Mouse (Mus musculus) myocyte (in vitro differentiated cells): ENCODE measurements around the gene Rap1gap2.

ENCODE experiments used
- CEBPB ChIP-seq: IDR thresholded peaks from 2 replicates; pipeline ENCODE4 v1.6.1; 2011; ENCODE audit warnings: mild to moderate bottlenecking, moderate library complexity; ENCODE audit not compliant: poor library complexity, insufficient read depth, severe bottlenecking
- MAX ChIP-seq: IDR thresholded peaks from one replicate; pipeline ENCODE4 v1.6.1; 2011; ENCODE audit warnings: low read depth, mild to moderate bottlenecking, control low read depth
- MYOG ChIP-seq, 3 experiments: IDR thresholded peaks; one replicate each; pipeline ENCODE4 v1.6.1; 2011; ENCODE audit warnings: control low read depth in 2 of 3, low read depth in 2 of 3, mild to moderate bottlenecking in 2 of 3; ENCODE audit not compliant: insufficient read length in 2 of 3, control insufficient read depth in 1 of 3, insufficient read depth in 1 of 3
- POLR2A ChIP-seq: IDR thresholded peaks from one replicate; pipeline ENCODE4 v1.6.1; 2011; ENCODE audit warnings: low read depth, mild to moderate bottlenecking, control low read depth, moderate library complexity; ENCODE audit not compliant: insufficient read length
- POLR2AphosphoS2 ChIP-seq: IDR thresholded peaks from one replicate; pipeline ENCODE4 v1.6.1; 2011; ENCODE audit warnings: low read depth, control low read depth; ENCODE audit not compliant: insufficient read length
- SRF ChIP-seq: IDR thresholded peaks from one replicate; pipeline ENCODE4 v1.6.1; 2011; ENCODE audit warnings: low read depth; ENCODE audit not compliant: control insufficient read depth, insufficient read length
- TCF12 ChIP-seq: IDR thresholded peaks from one replicate; pipeline ENCODE4 v1.6.1; 2011; ENCODE audit warnings: mild to moderate bottlenecking, control low read depth; ENCODE audit not compliant: poor library complexity, insufficient read depth, severe bottlenecking
- TCF3 ChIP-seq: IDR thresholded peaks from one replicate; pipeline ENCODE4 v1.6.1; 2011; ENCODE audit warnings: low read depth, control low read depth; ENCODE audit not compliant: insufficient read length
- USF1 ChIP-seq: IDR thresholded peaks from one replicate; pipeline ENCODE4 v1.6.1; 2011; ENCODE audit warnings: low read depth, mild to moderate bottlenecking, control low read depth, moderate library complexity

DNA sequence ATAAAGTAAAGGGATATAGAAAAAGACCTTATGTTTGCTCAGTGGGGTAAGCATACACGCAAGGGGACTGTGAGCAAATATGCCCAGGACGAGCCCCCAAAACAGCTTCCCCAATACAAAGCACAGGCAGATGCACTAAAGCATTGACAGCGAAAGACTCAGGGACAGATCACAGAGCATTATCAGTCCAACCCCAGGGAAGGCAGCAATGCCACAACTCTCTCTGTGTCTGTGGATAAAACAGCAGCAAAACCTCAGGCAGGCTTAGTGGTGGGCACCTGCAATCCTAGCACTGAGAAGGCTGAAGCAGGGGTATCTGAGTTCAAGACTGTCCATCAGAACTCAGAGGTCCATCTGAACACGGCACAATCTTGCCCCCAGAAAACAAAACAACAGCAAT lies 73.4 kb downstream of the Rap1gap2 start:
- TF ChIP-seq TCF3 = no peak
- TF ChIP-seq POLR2A = no peak
- no peak for TF ChIP-seq USF1
- TF ChIP-seq MYOG (IDR thresholded peaks at IDR 0.05; ENCODE audit: control insufficient read depth in 1 of 3, insufficient read depth in 1 of 3, insufficient read length in 2 of 3, low read depth in 2 of 3) = no peak
- TF ChIP-seq POLR2AphosphoS2 = no peak
- TF ChIP-seq TCF12 = no peak
- no peak for TF ChIP-seq MAX
- TF ChIP-seq SRF = no peak
- no peak for TF ChIP-seq CEBPB
